Mouse (Mus musculus) hindbrain, embryonic 16.5 days (tissue): ENCODE data around the gene Carf. TPM values are rescaled to one million over a fixed set of nuclear protein-coding genes. Genes with fewer than 3 reads are reported as not detected.

Experiments
- polyA plus RNA-seq: library from polyadenylated mRNA; unstranded; fragments of >200 nt; fragmentation: Nextera tagmentation; extraction: Ambion mirVana; gene quantifications from 2 replicates; pipeline ENCODE4 v1.2.1, GENCODE M21; 2015

The Carf gene
- polyA plus RNA-seq, 1 experiment from 2014 or later: 6.8 TPM

Other genes starting within 250 kb of the Carf start
- 24.0 and 31.6 TPM in 2 replicates for gene Fam117b, start 185.2 kb upstream of the Carf start, polyA plus RNA-seq
- 42.1 and 45.1 TPM in 2 replicates for gene Ica1l, start 55.1 kb upstream of the Carf start, polyA plus RNA-seq
- 48.9 and 53.7 TPM in 2 replicates for gene Wdr12, start 398 bp downstream of the Carf start, polyA plus RNA-seq
- 6.3 and 6.6 TPM in 2 replicates for gene Nbeal1, start 82.4 kb downstream of the Carf start, polyA plus RNA-seq
- gene Cyp20a1, start 245.1 kb downstream of the Carf start, polyA plus RNA-seq: 12.0 and 14.1 TPM in 2 replicates